Mouse (Mus musculus): ENCODE results near the gene Gabrr1.

DNA sequence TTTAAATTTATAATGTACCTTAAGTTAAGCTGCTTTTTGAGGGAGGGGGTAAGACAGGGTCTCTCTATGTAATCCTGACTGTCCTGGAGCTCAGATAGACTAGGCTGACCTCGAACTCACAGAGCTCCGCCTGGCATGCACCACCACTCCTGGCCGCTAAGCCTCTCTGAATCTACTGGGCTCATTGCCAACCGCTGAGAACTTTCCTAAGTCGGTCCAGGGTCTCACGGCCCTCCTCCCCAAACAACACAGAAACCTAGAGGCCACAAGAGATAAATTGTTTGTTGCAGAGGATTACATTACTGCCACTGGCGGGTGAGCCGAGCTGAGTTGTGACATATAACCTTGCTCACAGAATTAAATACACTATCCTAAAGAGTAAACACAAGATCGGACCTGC lies 55.8 kb downstream of the Gabrr1 start:
- TF ChIP-seq ZC3H11A (IDR thresholded peaks at IDR 0.05; ENCODE audit: borderline replicate concordance, low read depth, low read length) (no peak), MAFK (IDR thresholded peaks at IDR 0.05; ENCODE audit: insufficient read depth, low read depth, low read length) (no peak), ZNF384 (IDR thresholded peaks at IDR 0.05; ENCODE audit: low read depth, low read length) (no peak), CHD2 (IDR thresholded peaks at IDR 0.05; ENCODE audit: low read depth, low read length) (no peak)
